Mouse (Mus musculus) thymus, adult 18-20 months (tissue): ENCODE results near the gene Egfem1.

Source experiments
- DNase-seq, 2 experiments: peaks; one replicate each; pipeline ENCODE4 v3.0.0; 2022; ENCODE audit warnings: mixed read lengths in 2 of 2

Egfem1 gene

DNA sequence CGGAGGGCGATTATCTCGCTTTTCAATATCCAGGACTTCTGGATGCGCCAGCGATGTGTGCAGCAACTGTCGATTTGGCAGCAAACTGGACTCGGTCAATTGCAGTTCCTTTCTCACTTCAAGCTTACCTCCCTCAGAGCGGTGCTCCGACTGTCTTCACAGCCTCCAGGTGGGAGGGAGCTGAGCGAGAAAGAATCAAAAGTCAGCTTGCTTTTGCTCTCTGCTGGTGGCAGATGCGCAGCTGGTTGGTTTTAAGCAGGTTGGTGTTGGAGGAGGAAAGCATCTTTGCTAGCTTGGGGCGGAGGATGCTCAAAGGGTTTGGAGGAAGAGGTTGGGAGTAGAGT lies at the start of gene Egfem1:
Gene Egfem1 (plus strand): TSS at position 72 of the 344 bp plus-strand sequence.
- no peak for DNase-seq

DNA sequence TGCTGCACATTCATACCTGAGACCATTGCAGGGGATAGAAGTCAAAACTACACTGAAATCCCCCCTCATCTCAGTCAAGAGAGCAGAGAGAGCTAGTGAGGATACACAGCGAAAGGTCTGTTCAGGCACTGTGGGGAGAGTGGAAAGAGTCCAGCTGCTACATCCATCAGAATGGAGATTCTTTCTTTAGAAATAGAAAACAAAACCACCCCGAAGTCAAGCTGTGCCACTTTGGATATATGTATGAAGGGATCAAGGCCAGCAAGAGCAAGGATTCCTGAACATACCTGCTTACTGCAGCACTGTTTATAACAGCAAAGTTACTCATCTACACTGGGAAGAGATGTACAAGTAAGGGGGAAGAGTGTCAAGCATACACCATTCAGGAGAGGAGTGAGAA lies 48.7 kb upstream of the Egfem1 start:
- DNase-seq, result no peak

DNA sequence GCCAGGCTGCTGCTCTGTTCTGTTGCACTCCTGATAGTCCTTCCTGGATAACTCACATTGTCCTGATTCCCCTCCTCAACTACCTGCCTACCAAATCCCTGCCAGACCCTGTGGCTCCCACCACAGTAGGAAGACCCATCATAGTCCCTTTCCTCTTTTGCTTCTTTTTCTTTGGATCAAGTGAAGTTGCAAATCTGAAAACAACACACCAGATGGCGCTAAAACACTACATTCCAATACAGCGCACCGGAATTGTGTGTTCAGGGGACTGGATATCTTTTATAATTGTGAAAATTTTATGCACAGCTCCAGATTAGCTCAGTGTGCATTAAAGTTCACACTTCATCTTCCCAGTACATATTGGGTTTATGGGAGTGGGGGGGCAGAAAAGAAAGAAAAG lies 45.7 kb upstream of the Egfem1 start:
- no peak for DNase-seq

DNA sequence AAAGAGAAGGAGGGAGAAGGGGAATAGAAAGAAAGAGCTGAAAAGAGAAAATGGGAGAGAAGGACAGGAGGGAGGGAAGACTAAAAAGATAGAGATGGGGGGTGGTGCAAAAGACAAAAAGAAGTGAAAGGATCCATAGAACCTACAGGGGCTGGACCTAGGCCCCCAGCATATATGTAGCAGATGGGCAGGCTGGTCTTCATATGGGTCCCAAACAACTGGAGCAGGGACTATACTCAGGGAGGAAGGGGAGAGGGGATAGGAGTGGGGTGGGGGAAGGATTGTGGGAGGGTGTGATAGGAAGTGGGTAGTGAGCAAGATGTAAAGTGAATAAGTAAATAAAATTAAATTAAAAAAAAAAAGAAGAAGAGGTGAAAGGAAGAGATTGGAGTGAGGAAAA lies 45.2 kb upstream of the Egfem1 start:
- no peak for DNase-seq

DNA sequence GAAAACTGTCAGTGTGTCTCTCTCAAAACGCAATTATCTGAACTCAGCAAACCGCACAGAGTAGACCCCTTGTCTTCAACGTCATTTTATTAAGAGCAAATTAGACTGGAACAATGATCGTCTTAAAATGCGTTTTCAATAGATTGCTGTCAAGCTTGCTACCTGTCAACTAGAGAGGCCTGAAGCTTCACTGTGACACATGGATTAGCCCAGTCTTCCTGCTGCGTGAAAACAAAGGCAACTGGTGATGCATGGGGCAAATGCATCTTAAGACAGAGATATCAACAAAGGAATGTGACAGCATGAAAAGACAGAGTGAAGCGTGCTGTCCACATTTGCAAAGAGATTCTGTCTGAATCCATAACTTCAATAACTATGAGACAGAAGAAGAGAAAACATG lies 41.8 kb upstream of the Egfem1 start:
- DNase-seq, result no peak

DNA sequence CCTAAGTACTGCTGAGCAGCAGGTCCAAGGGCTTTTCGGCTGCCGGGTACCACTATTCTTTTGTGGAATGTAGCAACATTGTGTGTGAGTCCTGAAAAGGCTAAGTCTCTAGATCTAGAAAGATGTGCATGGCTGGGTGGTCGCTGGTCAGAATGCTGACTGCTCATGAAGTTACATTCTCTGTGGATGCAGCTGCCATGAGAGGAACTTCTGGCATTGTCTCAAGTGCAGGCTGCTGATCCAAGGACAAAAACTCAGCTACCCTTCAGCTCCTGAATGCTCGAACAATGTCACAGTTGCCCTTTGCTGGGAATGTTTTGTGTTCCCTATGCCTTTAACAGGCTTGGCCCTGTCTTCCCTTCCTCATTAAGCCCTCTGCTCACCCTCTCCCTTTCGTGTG lies 35.5 kb upstream of the Egfem1 start:
- no peak for DNase-seq

DNA sequence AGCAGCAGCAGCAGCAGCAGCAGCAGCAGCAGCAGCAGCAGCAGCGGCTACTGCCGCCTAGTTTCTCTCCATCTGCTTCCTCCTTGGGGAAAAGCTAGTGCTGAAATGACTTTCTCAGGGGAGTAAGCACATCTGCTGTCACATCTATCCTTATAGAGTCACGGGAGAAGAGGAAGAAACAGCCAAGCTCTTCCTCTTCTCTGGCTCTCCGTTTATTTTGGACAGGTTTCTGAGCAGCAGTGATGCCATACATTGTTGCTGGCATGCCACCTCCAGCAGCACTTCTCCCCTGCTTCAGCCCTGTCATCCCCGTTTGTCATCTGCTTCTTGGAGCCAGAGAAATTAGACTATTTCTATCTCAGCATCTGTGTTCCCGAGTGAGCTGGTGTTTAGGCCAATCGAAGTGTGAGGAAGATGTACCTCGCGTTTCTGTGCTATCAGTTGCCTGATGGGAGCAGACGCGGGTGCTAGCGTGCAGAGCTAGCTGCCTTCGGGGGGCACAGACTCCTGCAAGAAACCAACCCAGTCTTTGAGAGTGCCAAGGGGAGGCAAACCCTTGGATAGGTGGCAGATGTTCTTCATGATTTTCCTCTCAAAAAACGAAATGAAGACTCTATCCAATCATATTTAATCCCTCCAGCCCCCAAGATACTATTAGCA lies 34.4 kb upstream of the Egfem1 start:
- no peak for DNase-seq

DNA sequence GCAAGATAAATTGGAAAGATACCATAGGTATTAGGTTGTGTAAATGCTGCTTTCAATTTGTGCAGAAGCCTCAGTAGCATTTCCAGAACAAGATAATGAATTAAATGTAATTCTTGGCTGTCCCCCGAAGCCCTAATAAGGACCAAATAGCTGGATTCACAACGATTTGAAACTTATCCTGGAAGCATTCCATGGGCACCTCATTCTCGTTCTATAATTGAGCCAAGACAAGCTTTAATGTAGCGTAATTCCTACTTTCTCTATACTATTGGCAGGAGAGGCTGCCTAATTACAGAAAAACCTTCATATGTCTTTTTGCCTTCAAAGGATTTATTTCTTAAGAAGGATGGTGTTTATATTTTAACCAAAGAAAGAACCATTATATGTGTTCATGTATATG lies 18.7 kb upstream of the Egfem1 start:
- no peak for DNase-seq

DNA sequence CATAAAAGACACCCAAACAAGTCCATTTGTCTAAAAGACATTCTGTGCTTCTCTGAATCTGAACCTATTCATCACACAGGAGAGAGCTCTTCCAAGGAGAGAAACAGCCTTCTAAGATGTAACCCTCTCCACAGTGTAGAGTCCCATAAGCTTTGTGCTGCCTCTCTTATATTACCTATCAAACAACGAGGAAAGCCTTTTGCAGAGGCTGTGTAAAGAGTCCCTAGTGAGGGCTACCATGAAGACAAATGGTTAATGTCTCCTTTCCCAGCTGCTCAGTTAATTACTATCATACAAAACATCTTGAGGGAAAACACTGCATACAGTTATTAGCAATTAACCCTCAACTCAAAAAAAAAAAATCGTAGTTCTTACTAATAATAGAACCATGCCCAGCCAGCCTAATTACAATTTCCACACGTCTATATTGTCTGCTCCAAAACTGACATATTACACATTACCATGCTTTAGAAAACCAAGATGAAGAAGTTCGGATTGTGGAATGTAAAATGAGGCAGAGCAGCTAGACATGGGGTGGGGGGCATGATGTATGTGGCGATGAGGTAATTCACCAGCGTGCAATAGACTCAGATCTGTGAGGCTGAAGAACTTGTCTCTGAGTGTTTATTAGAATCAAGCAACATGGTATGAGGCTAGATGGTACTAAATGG lies 13.3 kb upstream of the Egfem1 start:
- no peak for DNase-seq

DNA sequence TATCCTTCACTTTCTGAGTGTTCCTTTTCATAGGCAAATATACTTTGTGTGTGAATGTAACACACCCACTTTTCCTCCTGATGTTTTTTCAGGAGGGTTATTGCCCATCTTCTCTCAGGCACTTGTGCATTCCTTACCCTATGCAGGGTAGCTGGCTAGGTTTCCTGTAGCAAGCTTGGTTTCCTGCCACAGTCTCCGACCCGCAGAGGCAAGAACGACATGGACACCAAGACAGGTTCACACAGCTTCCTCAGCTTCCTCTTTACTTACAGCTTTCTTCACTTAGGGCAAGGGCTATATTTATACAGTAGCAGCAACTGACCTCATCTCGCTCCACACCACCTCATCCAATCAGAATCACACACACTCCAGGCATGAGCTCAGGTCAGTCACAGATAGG lies 10.5 kb upstream of the Egfem1 start:
- no peak for DNase-seq

DNA sequence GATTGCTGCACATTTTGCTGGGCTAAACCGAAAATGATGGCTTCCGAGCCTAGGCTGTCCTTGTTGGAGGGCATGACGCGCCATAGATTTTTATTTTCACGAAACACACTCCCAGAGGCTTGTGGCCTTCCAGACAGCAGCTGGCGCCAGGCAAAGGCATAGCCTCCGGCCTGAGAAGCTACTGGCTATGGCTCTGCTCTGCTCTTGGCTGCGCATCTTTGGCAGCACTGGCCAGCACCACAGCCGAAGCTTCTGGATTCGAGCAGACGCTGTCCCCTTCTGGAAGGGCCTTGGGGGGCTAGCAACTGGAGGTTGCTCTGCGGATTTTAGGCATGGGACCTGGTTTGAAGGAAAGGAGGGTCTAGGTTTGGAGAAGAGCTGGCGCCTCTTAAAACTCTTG lies 306 bp upstream of the Egfem1 start:
- no peak for DNase-seq

DNA sequence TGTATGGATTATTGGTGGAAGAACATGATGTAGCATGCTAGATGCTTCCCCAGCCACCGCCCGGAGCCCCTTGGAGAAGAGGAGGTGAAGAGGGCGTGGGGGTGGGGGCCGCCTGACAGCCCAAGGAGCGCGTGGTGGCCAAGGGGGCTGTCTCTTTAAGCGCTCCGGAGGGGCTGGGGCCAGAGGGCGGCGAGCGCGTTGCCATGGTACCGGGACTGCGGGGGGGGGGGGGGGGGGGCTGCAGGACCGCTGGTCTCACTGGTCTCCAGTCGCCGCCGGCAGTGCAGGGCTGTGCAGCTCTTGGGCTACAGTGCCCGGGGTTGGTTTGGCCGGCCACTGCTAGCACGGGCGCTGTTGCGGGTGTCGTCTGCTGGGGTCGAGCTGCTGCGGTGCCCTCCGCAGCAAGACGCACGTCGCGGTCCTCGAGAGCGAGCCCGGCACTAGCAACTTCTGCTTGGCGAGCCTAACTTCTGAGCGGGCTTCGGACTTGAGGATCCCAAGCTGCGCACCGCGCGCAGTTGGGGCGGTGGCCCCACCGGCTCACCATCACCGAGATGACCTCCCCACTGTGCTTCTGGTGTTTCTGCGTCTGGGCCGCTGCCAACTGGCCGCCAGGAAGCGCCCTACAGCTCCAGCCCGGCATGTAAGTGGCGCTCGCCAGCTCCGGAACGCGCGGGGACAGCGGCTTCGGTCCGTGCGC lies 623 bp downstream of the Egfem1 start:
- DNase-seq, result no peak

DNA sequence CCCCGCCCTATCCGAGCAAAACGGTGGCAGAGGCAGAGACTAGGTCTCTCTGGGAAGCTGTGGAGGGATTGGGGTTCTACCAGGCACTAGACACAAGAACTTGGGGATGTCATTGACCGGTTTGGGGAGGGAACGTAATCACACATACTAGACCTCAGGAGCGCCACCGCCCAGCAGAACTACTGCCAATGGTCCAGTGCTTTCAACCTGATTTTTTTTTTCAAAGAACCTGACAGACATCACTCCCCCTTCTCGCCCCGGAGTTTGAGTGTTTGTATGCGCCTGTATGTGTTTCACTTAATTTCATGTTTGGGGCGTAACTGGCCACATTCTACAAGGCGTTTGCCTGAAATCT lies 1.1 kb downstream of the Egfem1 start:
- no peak for DNase-seq

DNA sequence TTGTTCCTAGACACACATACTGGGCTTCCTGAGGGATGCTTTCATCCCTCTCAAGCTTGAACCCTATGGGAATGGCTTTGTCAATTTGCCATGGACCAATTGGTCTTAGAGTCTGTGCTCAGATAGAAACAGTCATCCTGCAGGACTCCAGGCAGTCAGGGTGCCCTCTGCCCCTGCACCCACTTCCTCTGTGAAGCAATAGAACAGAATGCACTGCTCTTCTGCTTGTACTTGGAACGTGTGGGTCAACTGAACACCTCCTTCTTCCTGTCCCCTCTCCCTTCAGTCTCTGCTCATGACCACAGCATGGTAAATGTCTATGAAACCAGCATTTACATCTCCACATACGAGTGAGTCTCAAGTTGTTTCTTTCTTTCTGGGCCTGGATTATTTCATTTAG lies 16.6 kb downstream of the Egfem1 start:
- no peak for DNase-seq

DNA sequence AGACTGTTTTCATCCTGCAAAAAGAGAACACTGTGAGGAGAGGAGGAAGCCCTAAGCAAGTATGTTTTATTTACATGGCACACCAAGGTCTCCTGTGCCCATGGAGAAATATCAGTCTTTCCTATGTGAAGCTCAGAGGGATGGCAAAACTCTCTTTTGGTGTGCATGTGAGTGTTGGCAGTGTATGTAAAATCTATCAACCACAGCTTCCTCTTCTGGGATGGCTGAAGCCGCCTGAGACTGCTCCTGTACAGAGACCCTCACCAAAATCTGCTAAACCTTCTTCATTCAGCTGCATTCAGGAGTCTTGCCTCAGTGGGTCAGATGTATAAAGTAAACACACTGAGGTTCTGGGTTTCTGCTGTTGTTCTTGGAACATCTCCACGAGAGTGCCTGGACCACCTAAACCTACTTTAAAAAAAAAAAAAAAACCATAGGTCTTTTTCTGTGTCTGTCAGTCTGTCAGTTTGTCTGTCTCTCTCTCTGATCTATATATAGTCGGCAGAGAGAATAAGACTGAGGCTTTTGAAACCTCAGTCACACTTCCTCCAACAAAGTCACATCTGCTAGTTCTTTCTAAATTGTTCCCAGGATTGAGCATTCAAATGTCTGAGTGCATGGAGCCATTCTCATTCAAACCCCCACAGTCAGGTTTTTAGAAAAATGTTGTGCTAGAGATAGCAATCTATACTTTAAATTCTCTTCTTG lies 24.3 kb downstream of the Egfem1 start:
- DNase-seq, result no peak

DNA sequence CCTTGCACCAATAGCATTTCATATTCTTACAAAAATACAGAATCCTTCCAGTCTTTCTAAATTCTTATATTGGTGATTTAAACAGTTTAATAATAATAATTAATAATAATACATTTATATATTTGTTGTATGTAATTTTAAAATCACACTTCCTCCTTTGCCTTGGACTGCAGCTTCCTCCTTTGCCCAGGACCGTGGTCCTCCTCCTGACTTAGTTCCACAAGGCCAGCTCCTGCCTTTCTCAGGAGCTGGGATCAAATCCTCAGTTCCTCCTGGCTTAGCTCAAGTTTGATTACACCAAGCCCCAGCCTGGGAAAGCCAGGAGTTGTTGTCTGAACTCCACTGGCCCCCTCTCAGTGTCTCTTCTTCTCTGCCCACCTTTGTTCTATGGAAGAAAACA lies 25.3 kb downstream of the Egfem1 start:
- DNase-seq, result no peak

DNA sequence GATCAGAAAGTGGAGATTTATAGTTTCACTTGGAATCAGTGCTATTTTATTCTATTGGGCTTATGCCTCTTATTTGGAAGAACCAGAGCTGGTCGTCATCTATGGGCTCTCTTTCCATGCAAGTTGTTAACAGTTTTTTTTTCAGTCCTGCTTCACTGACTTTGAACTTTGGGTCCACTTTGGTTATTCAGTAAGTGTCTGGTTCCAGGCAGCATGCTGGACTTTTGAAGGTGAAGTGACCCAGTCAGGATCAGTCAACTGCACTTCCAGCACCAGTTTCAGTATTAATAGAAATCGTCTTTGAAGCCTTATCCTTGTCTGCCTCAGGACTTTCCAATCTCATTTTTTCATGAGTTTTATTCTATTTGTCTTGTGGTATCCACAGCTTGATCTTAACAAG lies 28.5 kb downstream of the Egfem1 start:
- no peak for DNase-seq

DNA sequence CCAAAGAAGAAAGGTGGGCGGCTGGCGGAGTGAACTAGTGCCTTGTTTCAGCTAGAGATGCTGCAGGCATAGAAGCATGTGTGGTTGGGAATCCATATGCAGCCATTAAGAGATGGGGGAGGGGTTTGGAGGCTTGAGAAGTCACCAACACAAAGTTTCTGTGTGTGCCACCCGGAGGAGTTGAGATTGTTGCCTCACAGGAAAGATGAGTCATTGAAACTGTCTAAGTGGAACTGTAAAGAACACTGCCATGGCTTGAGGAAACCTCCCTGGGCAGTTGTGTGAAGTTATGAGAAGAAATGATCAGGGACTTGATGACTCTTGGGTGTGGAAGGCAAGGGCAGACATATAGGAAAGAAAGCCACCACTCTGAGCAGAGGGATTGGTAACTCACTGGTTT lies 32.7 kb downstream of the Egfem1 start:
- no peak for DNase-seq

DNA sequence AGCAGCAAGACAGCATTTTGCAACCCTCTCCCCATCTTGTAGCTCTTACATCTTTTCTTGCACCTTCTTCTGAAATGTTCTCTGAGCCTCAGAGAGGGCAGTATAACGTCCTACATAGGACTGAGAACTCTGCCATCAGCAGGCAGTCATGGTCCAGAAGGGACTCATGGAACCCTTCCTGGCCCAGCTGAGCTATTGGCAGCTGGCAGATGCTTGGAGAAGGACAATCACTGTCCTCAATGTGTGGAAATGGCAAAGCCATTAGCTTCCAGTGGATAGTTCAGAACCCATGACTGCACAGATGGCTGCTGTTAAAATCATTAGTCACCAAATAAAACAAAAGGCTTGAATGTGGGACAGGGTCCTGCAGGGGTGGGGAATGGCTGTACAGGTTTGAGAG lies 35.6 kb downstream of the Egfem1 start:
- no peak for DNase-seq

DNA sequence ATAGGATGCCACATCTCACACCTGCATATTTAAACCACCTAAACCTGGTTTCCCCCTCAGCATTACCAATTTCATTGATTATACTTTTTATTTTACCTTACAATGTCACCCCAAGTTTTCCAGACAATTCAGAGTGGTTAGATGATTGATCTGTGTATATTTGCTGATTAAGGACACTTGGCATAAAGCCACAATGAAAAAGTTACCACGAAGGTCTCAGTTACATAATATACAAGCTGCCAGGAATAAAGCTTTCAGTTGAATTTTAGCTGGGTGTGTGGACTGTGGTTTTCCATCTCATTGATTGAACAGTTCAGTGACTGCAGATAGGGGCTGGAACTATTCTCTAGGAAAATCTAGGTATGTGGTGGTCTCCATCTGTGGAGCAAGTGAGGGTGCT lies 40.7 kb downstream of the Egfem1 start:
- DNase-seq, result no peak

DNA sequence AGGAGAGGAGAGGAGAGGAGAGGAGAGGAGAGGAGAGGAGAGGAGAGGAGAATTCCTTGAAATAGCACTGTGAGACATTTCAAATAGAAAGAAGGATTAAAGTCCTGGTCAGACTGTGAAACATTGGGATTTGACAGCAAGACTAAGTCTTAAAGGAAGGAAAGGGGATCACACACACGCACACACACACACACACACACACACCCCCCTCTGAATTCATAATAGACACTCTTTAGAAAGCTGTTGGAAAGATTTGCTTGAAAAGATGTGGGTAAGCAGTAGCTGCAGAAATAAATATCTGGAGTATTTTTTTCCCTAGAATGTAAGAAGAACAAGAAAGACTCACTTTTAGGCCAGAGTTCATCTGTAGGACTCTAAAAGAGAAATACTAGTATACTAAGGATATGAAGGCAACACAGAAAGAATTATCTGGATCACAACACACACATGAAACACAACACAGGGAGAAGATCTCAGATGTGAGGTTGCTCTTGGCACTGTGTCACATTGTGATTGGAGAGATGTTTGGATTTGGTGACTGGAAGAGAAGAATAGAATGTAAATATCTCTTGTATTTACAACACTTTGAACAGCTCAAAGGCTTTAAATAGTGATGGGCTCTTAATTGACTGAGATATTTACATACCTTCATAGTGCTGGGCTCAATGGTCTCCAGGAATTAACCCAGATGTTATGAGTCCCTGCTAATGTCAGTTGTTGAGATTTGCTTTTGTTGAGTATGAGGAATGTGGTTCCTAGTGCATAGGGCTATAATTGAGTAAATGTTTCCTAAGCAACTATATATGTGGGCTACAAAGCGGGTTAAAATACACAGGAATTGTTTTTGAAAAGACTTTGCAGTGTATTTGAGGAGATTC lies 50.5 kb downstream of the Egfem1 start:
- DNase-seq, result no peak

DNA sequence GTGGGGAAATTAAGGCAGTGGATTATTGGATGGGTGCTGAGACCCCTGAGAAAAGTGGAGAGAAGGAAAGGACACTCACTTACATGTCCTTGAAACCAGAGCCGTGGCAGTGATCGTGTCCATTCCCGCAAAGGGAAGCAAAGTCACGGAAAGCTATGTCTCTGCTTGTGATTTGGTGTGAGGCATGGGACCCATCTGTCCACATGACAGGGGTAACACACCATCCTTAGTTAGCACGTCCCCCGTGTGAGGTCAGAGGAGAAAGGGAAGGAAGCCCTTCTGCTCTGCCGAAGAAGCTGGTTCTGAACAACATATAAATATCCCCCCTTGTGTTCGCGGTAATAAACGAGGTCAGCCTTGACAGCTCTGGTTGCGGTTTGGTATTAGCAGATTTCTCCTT lies 52.7 kb downstream of the Egfem1 start:
- DNase-seq, result no peak
